Mouse (Mus musculus): ENCODE results near the gene Bmp8a. TPM values are rescaled to one million over a fixed set of nuclear protein-coding genes. Genes with fewer than 3 reads are reported as not detected.
"Not testable (repeated sequence)": the region's sequence is repeated elsewhere in the genome, so short reads cannot be mapped to it uniquely, and the experiment has no call there.

The Bmp8a gene
- polyA plus RNA-seq, 1 experiment: not detected

DNA sequence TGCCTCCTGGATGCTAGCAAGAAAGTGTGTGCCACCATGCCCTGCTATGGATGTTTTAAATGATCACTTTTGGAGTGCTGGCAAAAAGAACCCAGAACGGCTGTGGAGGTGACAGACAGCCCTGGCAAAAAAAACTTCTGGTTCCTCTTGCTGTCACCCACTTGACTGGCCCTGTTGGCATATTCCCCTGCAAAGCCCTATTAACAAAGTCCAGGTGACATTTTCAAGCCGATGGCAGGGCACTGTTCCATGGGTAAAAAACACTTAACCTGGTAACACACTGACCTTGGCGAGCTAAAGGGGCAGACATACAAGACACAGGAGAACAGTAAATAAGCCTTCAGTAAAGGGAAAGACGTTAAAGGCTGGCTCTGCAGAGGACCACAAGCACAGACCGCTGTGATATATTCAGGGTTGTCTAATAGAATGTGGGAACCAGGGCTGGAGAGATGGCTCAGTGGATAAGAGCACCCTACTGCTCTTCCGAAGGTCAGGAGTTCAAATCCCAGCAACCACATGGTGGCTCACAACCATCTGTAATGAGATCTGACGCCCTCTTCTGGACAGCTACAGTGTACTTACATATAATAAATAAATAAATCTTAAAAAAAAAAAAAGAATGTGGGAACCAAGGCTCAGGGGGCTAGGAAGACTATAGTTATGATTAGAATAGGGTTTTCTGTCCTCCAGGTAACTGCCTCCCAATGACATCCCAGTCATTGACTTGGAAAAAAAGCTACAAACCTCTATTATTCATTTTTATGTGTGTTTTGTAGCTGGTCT is 49.2 kb downstream of the Bmp8a start:
- no peak overlapping the region for H3K4me3 ChIP-seq (ENCODE audit: insufficient read depth, low read length)
- no peak overlapping the region for H3K27ac ChIP-seq (ENCODE audit: insufficient read depth, low read length)
- TF ChIP-seq POLR2A (IDR thresholded peaks at IDR 0.05; ENCODE audit: low read depth, low read length) (no peak), CTCF (IDR thresholded peaks at IDR 0.05; ENCODE audit: borderline replicate concordance, insufficient read depth, low read length) (no peak)
- no peaks in the 10 kb centered on the region for H3K4me1 ChIP-seq (ENCODE audit: control insufficient read depth, insufficient read depth, low read length)

DNA sequence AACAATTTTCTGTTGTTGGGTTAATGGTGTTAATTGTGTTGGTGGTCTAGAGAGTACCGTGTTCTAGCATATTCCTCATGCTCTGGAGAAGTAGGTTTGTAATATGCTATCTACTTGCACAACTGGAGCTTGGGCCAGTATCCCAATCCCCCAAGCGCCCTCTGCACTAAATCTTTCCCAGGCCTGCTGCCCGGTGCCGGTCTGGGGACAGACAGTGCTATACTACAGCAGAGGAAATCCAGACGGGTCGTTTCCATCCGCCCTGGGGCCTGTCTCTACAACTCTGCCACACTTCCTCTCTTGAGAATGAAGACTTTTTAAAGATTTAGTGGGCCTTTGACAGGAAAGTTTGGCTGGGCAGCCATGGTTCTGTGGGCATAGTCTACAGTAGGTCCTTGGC is 50.1 kb downstream of the Bmp8a start:
- H3K27ac ChIP-seq (ENCODE audit: insufficient read depth, low read length): no peak overlapping the region

DNA sequence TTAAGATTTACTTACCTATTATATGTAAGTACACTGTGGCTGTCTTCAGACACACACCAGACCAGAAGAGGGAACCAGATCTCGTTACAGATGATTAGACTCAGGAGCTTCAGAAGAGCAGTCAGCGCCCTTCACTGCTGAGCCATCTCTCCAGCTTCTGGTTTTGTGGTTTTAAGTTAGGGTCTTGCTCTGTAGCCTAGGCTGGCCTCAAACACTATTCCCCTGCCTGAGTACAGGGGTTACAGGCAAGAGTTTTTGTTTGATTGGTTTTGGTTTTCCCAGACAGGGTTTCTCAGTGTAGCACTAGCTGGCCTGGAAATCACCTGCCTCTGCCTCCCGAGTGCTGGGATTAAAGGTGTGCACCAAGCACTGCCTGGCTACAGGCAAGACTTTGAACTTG is 50.7 kb downstream of the Bmp8a start:
- Histone ChIP-seq H3K4me1 (ENCODE audit: control insufficient read depth, insufficient read depth, low read length) (0 out of 2 replicates have a peak, but pooled peaks cover 2% of the 10 kb centered on the region), H3K27ac (ENCODE audit: insufficient read depth, low read length) (no peak overlapping the region), H3K4me3 (ENCODE audit: insufficient read depth, low read length) (no peak overlapping the region)
- no peak for TF ChIP-seq POLR2A (IDR thresholded peaks at IDR 0.05; ENCODE audit: low read depth, low read length)
- TF ChIP-seq CTCF (IDR thresholded peaks at IDR 0.05; ENCODE audit: borderline replicate concordance, insufficient read depth, low read length): no peak

More for the DNA sequence above, 50.1 kb downstream of the Bmp8a start:
- Histone ChIP-seq H3K4me3 (ENCODE audit: insufficient read depth, low read length) (no peak overlapping the region), H3K4me1 (ENCODE audit: control insufficient read depth, insufficient read depth, low read length) (no peaks in the 10 kb centered on the region)
- TF ChIP-seq CTCF (IDR thresholded peaks at IDR 0.05; ENCODE audit: borderline replicate concordance, insufficient read depth, low read length) (no peak), POLR2A (IDR thresholded peaks at IDR 0.05; ENCODE audit: low read depth, low read length) (no peak)

DNA sequence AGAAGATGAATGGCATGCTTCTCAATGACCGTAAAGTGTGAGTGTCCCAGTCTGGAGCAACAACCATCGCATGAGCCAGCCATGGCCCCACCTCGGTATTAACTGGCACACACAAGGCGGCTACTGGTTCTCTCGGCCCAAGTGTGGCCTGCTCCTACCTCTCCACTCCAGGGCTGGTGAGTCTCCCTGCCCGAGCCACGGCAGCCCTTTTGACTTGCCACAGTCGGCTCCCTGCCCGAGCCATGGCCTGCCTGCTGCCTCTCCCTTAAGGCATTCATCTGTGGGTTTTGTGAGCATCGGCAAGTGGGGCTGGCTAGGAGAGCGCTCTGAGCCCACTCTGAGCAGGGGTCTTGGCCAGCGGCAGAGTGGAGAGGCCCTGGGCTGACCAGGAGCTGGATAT is 54.0 kb downstream of the Bmp8a start:
- H3K4me3 ChIP-seq (ENCODE audit: insufficient read depth, low read length): no peak overlapping the region
- TF ChIP-seq POLR2A (IDR thresholded peaks at IDR 0.05; ENCODE audit: low read depth, low read length) (no peak), CTCF (IDR thresholded peaks at IDR 0.05; ENCODE audit: borderline replicate concordance, insufficient read depth, low read length) (no peak)

DNA sequence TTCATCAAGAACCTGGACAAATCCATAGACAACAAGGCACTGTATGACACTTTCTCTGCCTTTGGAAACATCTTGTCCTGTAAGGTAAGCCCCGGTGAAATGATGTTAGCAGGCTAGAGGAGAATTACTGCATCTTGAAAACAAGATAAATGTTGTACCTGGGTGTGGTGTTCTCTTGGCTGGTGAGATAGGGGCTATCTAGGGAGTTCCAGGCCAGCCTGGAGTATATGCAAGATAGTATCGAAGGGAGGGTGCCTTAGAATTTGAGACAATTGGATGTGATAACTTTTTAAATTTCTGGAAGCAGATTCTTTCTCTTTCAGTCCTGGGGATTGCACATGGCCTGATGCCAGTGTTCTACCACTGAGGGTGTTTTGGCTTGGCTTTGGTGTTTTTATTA is 56.3 kb downstream of the Bmp8a start:
- TF ChIP-seq POLR2A (IDR thresholded peaks at IDR 0.05; ENCODE audit: low read depth, low read length): no peak
- TF ChIP-seq CTCF (IDR thresholded peaks at IDR 0.05; ENCODE audit: borderline replicate concordance, insufficient read depth, low read length): no peak
- H3K4me1 ChIP-seq (ENCODE audit: control insufficient read depth, insufficient read depth, low read length): peaks cover 11% of the 10 kb centered on the region
- no peak overlapping the region for H3K4me3 ChIP-seq (ENCODE audit: insufficient read depth, low read length)
- no peak overlapping the region for H3K27ac ChIP-seq (ENCODE audit: insufficient read depth, low read length)

More for the DNA sequence above, 54.0 kb downstream of the Bmp8a start:
- peaks cover 11% of the 10 kb centered on the region for H3K4me1 ChIP-seq (ENCODE audit: control insufficient read depth, insufficient read depth, low read length)
- no peak overlapping the region for H3K27ac ChIP-seq (ENCODE audit: insufficient read depth, low read length)

DNA sequence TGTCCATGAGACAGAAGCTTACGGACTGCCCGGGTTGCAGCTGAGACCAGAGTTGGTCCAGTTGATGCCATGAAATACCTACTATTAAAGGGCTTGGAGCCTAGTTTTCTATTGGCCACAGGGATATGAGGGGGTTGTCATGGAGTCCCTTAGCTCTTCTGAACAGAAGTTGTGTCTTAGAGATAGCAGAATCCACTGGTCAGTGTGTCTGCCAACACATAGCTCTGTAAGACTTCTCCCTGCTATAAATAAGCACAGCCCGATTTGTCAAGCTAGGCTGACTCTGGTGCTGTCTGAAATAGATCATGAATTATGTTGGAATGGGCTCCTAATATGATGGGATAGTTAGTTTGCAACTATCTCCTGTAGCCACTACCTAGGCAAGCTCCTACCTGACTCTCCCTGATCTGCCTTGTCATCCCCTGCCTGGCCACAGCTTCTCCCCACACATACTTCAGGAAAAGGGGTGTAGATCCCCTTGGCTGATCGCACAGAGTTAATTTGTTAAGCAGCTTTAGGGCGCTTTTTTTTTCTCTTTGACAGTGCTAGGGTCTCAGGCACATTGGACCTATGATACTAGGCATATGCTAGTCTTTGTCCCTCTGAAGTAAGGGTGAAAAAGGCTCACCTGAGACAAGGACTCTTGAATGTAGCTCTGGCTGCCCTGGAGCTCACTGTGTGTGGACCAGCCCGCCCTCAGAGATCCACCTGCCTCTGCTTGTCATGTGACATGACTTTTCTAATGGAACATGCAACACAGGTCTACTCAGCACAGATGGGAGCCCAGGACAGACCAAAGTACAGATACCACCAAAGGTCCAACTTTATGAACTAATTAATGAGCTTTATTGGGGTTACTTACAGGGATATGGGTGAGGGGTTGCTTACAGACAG is 58.1 kb downstream of the Bmp8a start:
- H3K27ac ChIP-seq (ENCODE audit: insufficient read depth, low read length): no peak overlapping the region
- no peak for TF ChIP-seq CTCF (IDR thresholded peaks at IDR 0.05; ENCODE audit: borderline replicate concordance, insufficient read depth, low read length)
- no peak for TF ChIP-seq POLR2A (IDR thresholded peaks at IDR 0.05; ENCODE audit: low read depth, low read length)
- H3K4me3 ChIP-seq (ENCODE audit: insufficient read depth, low read length): peak overlapping the region; percentile 95
- peaks cover 11% of the 10 kb centered on the region for H3K4me1 ChIP-seq (ENCODE audit: control insufficient read depth, insufficient read depth, low read length)

DNA sequence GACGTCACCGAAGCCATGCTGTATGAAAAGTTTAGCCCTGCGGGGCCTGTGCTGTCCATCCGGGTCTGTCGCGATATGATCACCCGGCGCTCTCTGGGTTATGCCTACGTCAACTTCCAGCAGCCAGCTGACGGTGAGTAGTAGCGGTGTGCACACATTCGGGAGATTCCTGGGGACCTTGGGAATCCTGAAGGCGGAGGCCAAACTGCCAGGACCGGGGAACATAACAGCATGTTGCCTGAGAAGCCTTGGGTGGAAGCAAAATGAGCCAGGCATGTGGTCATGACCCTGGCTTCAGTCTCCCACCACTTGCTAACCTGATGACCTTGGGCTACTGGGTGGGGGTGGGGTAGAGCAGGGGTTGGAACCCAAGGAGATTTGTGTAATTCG is 59.4 kb downstream of the Bmp8a start:
- Histone ChIP-seq H3K4me1 (ENCODE audit: control insufficient read depth, insufficient read depth, low read length) (peaks cover 11% of the 10 kb centered on the region), H3K4me3 (ENCODE audit: insufficient read depth, low read length) (peak overlapping the region; percentile 95)
- not testable (repeated sequence) for H3K27ac ChIP-seq (ENCODE audit: insufficient read depth, low read length)

DNA sequence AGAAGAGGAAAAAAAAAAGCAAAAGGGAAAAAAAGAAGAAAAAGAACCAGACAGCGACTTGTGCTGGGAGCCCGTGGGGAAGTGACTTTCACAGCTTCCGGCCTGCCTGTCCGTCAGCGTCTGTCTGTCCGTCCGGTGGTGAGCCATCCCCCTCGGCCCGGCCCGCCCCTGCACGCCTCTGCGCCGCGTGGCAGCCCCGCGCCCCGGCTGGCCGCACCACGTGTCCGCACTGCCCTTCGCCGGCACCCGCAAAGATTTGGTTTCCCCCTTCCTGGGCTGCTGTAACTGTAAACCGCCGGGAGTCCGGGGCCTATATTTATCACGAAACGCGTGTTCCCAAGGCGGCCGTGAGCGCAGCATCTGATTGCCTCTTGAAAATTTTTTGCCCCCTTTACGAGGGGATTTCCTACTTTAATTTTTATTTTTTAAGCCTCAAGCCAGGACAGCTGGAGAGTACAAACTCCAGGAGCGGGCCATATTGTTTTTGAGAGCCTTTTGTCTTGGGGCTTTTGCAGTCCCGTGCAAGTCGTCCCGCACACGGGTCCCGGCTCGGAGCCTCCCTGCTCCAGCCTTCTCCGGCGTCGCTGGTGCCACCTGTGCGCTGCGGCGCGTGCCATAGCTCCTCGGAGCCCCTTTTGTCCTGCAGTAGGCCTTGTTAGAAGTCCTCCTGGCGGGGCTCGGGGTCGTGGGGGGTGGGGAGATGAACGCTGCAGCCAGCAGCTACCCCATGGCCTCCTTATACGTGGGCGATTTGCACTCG is 60.0 kb downstream of the Bmp8a start:
- peaks cover 11% of the 10 kb centered on the region for H3K4me1 ChIP-seq (ENCODE audit: control insufficient read depth, insufficient read depth, low read length)
- H3K4me3 ChIP-seq (ENCODE audit: insufficient read depth, low read length): peak overlapping the region; percentile 95
- H3K27ac ChIP-seq (ENCODE audit: insufficient read depth, low read length): peak overlapping the region; percentile 61

DNA sequence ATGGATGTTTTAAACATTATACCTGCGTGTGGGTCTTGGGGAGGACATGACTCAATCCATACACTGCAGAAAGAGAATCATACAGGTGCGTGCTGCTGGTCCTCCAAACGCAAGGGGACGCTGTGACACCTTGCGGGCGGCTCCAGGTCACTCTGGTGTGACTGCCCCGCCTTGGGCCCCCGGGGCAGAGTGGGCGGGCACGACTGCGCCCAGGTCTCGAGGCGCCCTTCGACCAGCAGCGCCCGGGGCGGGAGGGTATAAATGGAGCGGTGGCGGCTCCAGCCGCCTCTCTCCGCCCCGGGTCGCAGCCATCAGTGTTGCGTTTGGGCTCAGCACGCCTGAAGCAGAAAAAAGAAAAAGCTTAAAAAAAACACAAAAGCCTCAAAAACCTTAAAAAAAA is 60.6 kb downstream of the Bmp8a start:
- TF ChIP-seq POLR2A (IDR thresholded peaks at IDR 0.05; ENCODE audit: low read depth, low read length) (peak; percentile 84), CTCF (IDR thresholded peaks at IDR 0.05; ENCODE audit: borderline replicate concordance, insufficient read depth, low read length) (peak; percentile 69; the same call in 1 of the 2 replicates)

More for the DNA sequence above, 60.6 kb downstream of the Bmp8a start:
- H3K4me1 ChIP-seq (ENCODE audit: control insufficient read depth, insufficient read depth, low read length): peaks cover 9% of the 10 kb centered on the region
- H3K4me3 ChIP-seq (ENCODE audit: insufficient read depth, low read length): peak overlapping the region; percentile 95
- peak overlapping the region; percentile 61 for H3K27ac ChIP-seq (ENCODE audit: insufficient read depth, low read length)
